Mouse (Mus musculus) forebrain, postnatal 0 days (tissue): ENCODE measurements at regions not wholly inside any gene's neighbourhood (a gene's known extent, or its start where the extent isn't known, plus 50 kb on each side); places are given as distances from the start of the nearest gene placed in this dataset.

ENCODE experiments used
- ATAC-seq: fragments of 200-750 bp; cut with Nextera tagmentation; 2 replicates; pipeline ENCODE4 v1.8.0; 2017; ENCODE audit warnings: mild to moderate bottlenecking, moderate library complexity
- DNase-seq: peaks from one replicate; pipeline ENCODE4 v3.0.0-alpha.2; 2015
- H3K27ac ChIP-seq: fragments of 300-500 bp; sonication (generic); 2 replicates; pipeline ENCODE4 v1.5.1; 2014; ENCODE audit warnings: low read depth, mild to moderate bottlenecking, antibody characterized with exemption, low read length, moderate library complexity, mixed read lengths
- H3K27me3 ChIP-seq: fragments of 300-500 bp; sonication (generic); 2 replicates; pipeline ENCODE4 v1.6.1; 2014; ENCODE audit warnings: mild to moderate bottlenecking, low read length, mixed read lengths; ENCODE audit not compliant: insufficient read depth
- H3K36me3 ChIP-seq: fragments of 300-500 bp; sonication (generic); 2 replicates; pipeline ENCODE4 v1.6.1; 2014; ENCODE audit warnings: mild to moderate bottlenecking, moderate library complexity; ENCODE audit not compliant: insufficient read depth
- H3K4me1 ChIP-seq: fragments of 300-500 bp; sonication (generic); 2 replicates; pipeline ENCODE4 v1.6.1; 2014; ENCODE audit warnings: antibody characterized with exemption; ENCODE audit not compliant: insufficient read depth
- H3K4me2 ChIP-seq: fragments of 300-500 bp; sonication (generic); 2 replicates; pipeline ENCODE4 v1.6.1; 2014; ENCODE audit warnings: low read depth, mild to moderate bottlenecking, moderate library complexity
- H3K4me3 ChIP-seq: fragments of 300-500 bp; sonication (generic); 2 replicates; pipeline ENCODE4 v1.5.1; 2014; ENCODE audit warnings: low read depth, low read length, mixed read lengths
- H3K9ac ChIP-seq: fragments of 300-500 bp; sonication (generic); 2 replicates; pipeline ENCODE4 v1.6.1; 2014; ENCODE audit warnings: mild to moderate bottlenecking
- H3K9me3 ChIP-seq: fragments of 300-500 bp; sonication (generic); 2 replicates; pipeline ENCODE4 v1.6.1; 2016; ENCODE audit warnings: low read length
- CTCF ChIP-seq: sonication (generic); IDR thresholded peaks from 2 replicates; pipeline ENCODE4 v1.5.1; 2016; ENCODE audit warnings: antibody characterized with exemption, control low read depth, low read depth
- WGBS: fragments of 180-500 bp; shearing (Covaris S2); extraction: QIAGEN DNeasy Blood & Tissue Kit; methylation state at CpG from one replicate; pipeline ENCODE4 v1.1.7; 2014; 5-methylcytosine and 5-hydroxymethylcytosine counted together

DNA sequence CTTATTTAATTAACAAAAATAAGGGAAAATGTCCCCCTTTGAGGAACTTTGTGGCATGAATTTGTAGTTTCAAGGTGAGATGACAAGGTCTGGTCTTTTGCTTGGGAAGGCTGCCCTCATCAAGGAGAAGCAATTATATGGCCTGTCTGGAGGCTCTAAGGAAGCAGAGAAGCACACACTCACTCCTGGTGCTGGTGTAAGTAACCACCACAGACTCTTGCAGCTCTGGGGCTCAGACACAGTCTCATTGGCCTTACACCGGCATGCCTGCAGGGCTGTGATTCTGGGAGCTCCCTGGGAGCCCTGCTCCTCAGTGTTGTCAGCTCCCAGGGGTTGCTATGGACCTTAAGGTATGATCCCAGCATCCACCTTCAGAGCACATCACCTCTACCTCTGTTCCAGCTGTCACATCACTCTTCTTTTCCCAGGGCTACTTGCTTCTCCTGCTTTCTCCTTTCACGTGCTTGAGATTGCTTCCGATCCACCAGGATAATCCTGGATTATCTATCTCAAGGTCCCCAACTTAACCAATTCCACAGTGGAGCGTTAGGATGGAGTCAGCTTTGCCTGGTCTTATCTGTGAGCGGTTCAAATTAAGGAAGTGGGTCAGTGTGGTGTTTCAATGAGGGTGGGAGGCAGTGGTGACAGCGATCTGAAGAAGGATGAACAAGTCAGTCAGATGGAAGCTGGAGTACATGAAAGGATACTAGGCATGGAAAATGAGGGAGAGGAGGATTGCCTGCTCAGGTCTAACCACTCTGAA is 96.0 kb upstream of the Clnk start:
- no peaks in the 10 kb centered on the region for H3K9me3 ChIP-seq
- TF ChIP-seq CTCF = no peak
- H3K4me1 ChIP-seq = no peaks in the 10 kb centered on the region
- H3K27ac ChIP-seq = no peak overlapping the region
- no peak overlapping the region for H3K4me2 ChIP-seq
- H3K27me3 ChIP-seq = no peaks in the 10 kb centered on the region
- DNase-seq (no peak), ATAC-seq (no peak)
- H3K36me3 ChIP-seq = no peaks in the 10 kb centered on the region
- no peak overlapping the region for H3K9ac ChIP-seq
- WGBS = 71% methylated on average over 6 of the region's 6 CpGs
- H3K4me3 ChIP-seq = no peak overlapping the region

DNA sequence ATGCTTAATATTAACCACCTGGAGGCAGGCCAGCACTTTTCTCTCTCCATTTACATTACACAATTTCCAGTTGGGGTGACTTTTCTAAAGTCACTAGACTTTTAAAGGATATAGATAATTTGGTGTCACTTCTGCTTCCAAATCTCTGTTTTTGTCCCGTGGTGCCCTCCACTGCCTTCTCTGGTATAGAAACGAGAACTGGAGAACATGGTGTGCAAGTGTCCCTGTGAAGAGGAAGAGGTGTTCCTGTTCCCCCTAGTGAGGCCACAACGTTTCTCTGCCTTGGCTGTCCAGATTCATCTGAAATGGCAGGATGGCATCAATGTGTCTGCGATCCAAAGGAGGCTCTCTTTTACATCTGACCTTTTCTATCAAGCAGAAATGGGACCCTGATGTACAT is 93.9 kb upstream of the Clnk start:
- Histone ChIP-seq H3K4me1 (no peaks in the 10 kb centered on the region), H3K27ac (no peak overlapping the region), H3K9ac (no peak overlapping the region), H3K4me3 (no peak overlapping the region), H3K27me3 (no peaks in the 10 kb centered on the region), H3K36me3 (no peaks in the 10 kb centered on the region), H3K4me2 (no peak overlapping the region), H3K9me3 (no peaks in the 10 kb centered on the region)
- WGBS = 92% methylated on average over 4 of the region's 4 CpGs
- TF ChIP-seq CTCF = no peak
- ATAC-seq (no peak), DNase-seq (no peak)

DNA sequence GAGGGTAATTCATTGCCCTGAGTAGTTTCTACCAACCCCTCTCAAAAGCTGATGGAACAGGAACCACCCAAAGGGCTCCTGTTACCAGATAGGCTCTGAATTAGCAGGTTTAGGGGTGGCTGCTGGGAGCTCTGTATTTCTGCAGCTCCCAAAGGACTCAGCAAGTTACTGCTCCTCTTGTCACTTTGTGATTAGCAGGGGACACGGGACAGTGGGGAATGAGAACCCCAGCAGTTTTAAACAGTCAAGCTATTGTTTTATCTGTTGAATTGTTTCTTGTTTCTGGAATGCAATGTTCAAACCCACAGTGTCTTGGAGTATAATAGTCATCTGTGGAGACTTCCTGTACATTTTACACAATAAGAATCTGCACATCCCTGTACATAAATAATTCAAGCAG is 90.4 kb upstream of the Clnk start:
- Histone ChIP-seq H3K27me3 (no peaks in the 10 kb centered on the region), H3K4me1 (no peaks in the 10 kb centered on the region), H3K9ac (no peak overlapping the region), H3K4me3 (no peak overlapping the region), H3K4me2 (no peak overlapping the region), H3K27ac (no peak overlapping the region), H3K9me3 (no peaks in the 10 kb centered on the region), H3K36me3 (no peaks in the 10 kb centered on the region)
- ATAC-seq (no peak), DNase-seq (no peak)
- 32% methylated on average over 1 of the region's 1 CpGs for WGBS
- no peak for TF ChIP-seq CTCF

DNA sequence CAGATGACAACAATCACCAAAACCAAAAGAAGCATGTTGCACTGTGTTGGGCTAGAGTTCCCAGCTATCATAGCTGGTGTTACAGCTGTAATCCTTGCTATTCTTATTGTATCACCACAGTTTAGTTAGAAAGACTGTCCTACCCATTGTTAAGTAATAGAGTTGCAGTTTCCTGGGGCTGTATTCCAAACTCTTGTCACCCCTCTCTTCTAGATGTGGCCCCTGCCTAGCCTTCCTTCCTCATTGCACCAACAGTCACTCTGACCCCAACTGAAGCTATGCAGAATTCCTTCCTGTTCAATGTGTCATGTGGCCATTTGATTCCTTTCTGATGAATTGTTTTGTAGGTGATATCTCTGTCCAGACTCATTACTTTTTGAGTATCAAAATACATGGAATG is 87.8 kb upstream of the Clnk start:
- DNase-seq = no peak
- Histone ChIP-seq H3K4me2 (no peak overlapping the region), H3K9ac (no peak overlapping the region), H3K4me3 (no peak overlapping the region), H3K27ac (no peak overlapping the region), H3K27me3 (no peaks in the 10 kb centered on the region), H3K9me3 (no peaks in the 10 kb centered on the region), H3K36me3 (no peaks in the 10 kb centered on the region), H3K4me1 (no peaks in the 10 kb centered on the region)
- ATAC-seq = no peak
- TF ChIP-seq CTCF = no peak

DNA sequence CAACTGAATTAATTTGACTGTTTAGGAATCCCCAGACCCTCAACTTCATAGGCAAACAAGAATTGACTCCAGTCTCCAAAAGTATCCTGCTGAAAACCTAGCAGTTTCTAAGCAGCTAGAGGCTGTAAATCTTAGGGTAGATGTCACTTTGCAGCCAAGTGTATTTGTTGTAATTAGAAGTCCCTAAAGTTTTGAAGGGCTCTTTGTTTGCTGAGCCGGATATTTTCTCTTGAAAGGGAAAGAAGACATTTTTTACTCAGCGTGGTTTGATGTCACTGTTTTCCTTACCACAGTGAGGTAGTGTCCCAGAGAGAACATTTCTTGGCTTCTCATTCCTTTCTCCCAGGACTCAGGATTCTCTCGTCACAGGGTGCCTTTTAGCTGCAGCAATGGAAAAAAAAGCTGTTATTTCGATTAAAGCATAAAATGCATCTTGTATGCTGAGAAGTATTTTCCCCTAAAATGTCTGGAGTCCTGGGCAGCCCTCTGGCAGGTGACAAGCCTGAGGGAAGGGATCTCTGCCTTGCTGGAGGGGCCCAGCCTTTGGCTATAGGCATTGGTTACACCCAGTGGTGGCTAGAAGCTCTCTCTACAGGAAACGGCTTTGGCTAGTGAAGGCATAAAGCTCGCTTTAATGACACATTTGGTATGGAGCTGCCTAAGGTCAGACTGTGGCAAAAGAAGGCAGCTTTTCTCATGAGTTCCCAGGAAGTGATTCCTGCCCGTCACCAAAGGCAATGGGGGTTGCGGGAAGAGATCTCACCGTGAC is 74.1 kb upstream of the Clnk start:
- Histone ChIP-seq H3K27ac (no peak overlapping the region), H3K4me3 (no peak overlapping the region), H3K36me3 (no peaks in the 10 kb centered on the region), H3K4me2 (no peak overlapping the region), H3K27me3 (no peaks in the 10 kb centered on the region), H3K9me3 (no peaks in the 10 kb centered on the region), H3K9ac (no peak overlapping the region), H3K4me1 (no peaks in the 10 kb centered on the region)
- no peak for TF ChIP-seq CTCF
- DNase-seq = no peak
- WGBS = 68% methylated on average over 9 of the region's 9 CpGs
- ATAC-seq = no peak

DNA sequence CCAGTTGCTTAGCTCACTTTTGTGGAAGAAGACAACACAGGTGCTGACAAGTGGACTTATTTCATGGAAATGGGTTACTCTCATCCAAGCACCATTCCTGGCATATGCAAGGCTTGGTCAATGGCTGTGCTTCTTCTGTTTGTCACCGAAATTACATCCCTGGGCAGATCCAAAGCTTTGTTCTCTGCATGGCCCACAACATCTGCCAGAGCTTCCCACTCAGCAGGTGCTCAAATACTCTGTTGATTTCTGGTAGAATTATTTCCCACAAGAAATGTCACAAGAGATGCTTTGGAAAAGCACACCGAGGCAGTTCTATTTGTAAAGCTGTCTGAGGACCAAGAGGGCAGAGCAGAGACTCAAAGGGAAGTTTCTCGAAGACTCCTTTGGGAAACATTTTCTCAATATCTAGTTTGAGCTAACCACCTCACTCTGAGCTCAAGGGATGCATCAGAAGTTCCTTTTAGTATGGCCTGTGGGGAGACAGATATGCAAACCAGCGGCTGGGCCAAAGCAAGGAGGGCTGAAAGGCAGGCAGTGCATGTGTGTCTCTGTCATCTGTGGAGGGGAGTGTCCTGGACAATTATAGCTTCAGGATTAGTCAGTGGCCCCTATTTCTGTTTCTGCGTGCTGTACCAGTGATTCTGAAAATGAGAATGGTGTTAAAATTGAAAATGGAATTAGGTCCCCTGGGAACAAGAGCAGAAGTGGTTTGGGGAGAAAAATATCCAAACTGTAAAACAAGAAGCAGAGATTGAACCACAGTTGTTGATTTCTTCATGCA is 69.5 kb upstream of the Clnk start:
- no peak overlapping the region for H3K4me2 ChIP-seq
- ATAC-seq (no peak), DNase-seq (no peak)
- H3K4me1 ChIP-seq = no peaks in the 10 kb centered on the region
- no peaks in the 10 kb centered on the region for H3K9me3 ChIP-seq
- no peak overlapping the region for H3K9ac ChIP-seq
- no peak overlapping the region for H3K4me3 ChIP-seq
- H3K27ac ChIP-seq = no peak overlapping the region
- TF ChIP-seq CTCF = no peak
- no peaks in the 10 kb centered on the region for H3K27me3 ChIP-seq
- no peaks in the 10 kb centered on the region for H3K36me3 ChIP-seq
- WGBS = 84% methylated on average over 5 of the region's 5 CpGs
